Mouse (Mus musculus): ENCODE data around the gene Gla.

DNA sequence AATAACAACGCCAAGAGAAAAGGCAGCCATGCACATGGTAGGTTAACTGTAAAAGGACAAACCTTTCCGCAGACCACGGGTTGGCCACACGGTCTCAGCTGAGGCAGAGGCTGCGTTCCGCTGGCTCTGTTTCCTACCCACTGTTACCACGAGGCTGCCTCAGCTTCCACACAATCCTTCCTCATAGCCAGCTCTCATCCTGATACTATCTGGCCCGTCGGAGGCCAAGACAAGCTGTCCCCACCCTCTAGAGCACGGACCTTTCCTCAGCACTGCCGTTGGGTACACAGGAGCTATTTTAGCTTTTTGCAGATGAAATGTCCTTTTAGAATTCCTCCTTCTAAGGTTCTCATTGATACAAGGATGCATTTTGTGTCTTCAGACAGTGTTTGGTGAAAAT is 18.7 kb downstream of the Gla start:
- no peak for TF ChIP-seq CTCF (conservative IDR thresholded peaks at IDR 0.05; ENCODE audit: low read length)
- TF ChIP-seq POU5F1 (IDR thresholded peaks at IDR 0.05; ENCODE audit: borderline replicate concordance, low read length), result no peak
- no peak for TF ChIP-seq NANOG (IDR thresholded peaks at IDR 0.05; ENCODE audit: borderline replicate concordance, low read length)

Measured in E14TG2a.4 (cell line).